Mouse (Mus musculus) embryonic facial prominence, embryonic 12.5 days (tissue): ENCODE data around the gene Parp1. TPM values are rescaled to one million over a fixed set of nuclear protein-coding genes. Genes with fewer than 3 reads are reported as not detected.
"Not testable (repeated sequence)": the region's sequence is repeated elsewhere in the genome, so short reads cannot be mapped to it uniquely, and the experiment has no call there.

ENCODE experiments used
- ATAC-seq: fragments of 200-750 bp; cut with Nextera tagmentation; 2 replicates; pipeline ENCODE4 v1.8.0; 2017; ENCODE audit not compliant: insufficient number of reproducible peaks, insufficient read depth, low FRiP score, low TSS enrichment
- H3K27ac ChIP-seq: fragments of 300-500 bp; sonication (generic); 2 replicates; pipeline ENCODE4 v1.5.1; 2016; ENCODE audit warnings: mild to moderate bottlenecking
- H3K27me3 ChIP-seq: fragments of 300-500 bp; sonication (generic); 2 replicates; pipeline ENCODE4 v1.6.1; 2016; ENCODE audit warnings: mild to moderate bottlenecking, moderate library complexity
- H3K36me3 ChIP-seq: fragments of 300-500 bp; sonication (generic); 2 replicates; pipeline ENCODE4 v1.6.1; 2016; ENCODE audit warnings: mild to moderate bottlenecking
- H3K4me1 ChIP-seq: fragments of 300-500 bp; sonication (generic); 2 replicates; pipeline ENCODE4 v1.6.1; 2016
- H3K4me2 ChIP-seq: fragments of 300-500 bp; sonication (generic); replicated peaks from 2 replicates; pipeline ENCODE4 v1.6.1; 2016; ENCODE audit warnings: mild to moderate bottlenecking, moderate library complexity
- H3K4me3 ChIP-seq: fragments of 300-500 bp; sonication (generic); 2 replicates; pipeline ENCODE4 v1.5.1; 2016; ENCODE audit warnings: mild to moderate bottlenecking
- H3K9ac ChIP-seq: fragments of 300-500 bp; sonication (generic); 2 replicates; pipeline ENCODE4 v1.6.1; 2016; ENCODE audit warnings: mild to moderate bottlenecking, moderate library complexity
- H3K9me3 ChIP-seq: fragments of 300-500 bp; sonication (generic); 2 replicates; pipeline ENCODE4 v1.6.1; 2016; ENCODE audit warnings: mild to moderate bottlenecking, moderate library complexity
- WGBS: fragments of 180-500 bp; shearing (Covaris S2); methylation state at CpG from one replicate; pipeline ENCODE4 v1.1.7; 2016; 5-methylcytosine and 5-hydroxymethylcytosine counted together
- polyA plus RNA-seq: library from polyadenylated mRNA; unstranded; fragments of >200 nt; fragmentation: Nextera tagmentation; extraction: Ambion mirVana; gene quantifications from 2 replicates; pipeline ENCODE4 v1.2.1, GENCODE M21; 2016

Parp1 gene
- polyA plus RNA-seq, 1 experiment from 2014 or later: 177 TPM

DNA sequence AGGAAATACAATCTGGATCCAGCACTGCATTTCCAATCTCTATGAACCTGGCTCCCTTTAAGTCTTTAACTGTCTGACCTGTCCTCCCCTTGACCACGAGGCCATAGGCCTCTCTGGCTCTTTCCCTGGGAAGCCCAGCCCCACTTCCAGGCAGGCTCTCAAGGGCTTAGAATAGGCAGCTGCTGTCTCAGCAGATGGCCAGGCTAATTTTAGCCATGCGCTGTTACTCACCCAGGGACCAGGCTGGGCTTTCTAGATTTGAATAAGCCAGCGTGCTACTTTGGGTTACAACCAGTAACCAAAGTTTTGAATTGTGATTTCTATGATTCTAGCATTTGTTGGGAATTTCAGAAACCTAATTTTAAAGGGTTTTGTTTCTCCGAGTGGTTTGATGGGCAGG lies 35.9 kb downstream of the Parp1 start:
- no peaks in the 10 kb centered on the region for H3K4me1 ChIP-seq
- no peak overlapping the region for H3K27ac ChIP-seq
- H3K36me3 ChIP-seq: peaks cover 40% of the 10 kb centered on the region
- 77% methylated on average over 4 of the region's 4 CpGs for WGBS
- H3K4me2 ChIP-seq: no peak overlapping the region
- no peak overlapping the region for H3K9ac ChIP-seq
- no peaks in the 10 kb centered on the region for H3K27me3 ChIP-seq
- no peak overlapping the region for H3K4me3 ChIP-seq
- H3K9me3 ChIP-seq: no peaks in the 10 kb centered on the region
- no peak for ATAC-seq

DNA sequence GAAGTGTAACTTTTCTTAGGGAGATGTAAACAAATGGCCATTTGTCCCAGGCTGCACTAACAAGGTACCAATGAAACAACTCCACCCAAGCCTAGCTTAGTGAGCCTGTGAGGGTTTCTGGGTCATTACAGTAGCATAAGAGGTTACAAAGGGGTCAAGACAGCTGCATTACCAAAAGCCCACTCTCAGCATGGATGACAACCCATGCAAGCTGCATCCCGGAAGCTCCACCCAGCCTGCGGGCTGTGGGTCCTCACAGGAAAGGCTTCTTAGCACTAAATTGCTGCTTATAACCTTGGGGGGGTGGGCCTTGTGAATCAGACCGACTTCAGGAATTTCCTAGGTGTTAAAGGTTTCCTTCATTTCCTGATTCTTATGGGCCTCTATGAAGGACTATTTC lies 37.4 kb downstream of the Parp1 start:
- no peaks in the 10 kb centered on the region for H3K4me1 ChIP-seq
- no peaks in the 10 kb centered on the region for H3K27me3 ChIP-seq
- peaks cover 26% of the 10 kb centered on the region for H3K36me3 ChIP-seq
- ATAC-seq: no peak
- H3K27ac ChIP-seq: no peak overlapping the region
- no peak overlapping the region for H3K9ac ChIP-seq
- 75% methylated on average over 3 of the region's 3 CpGs for WGBS
- no peak overlapping the region for H3K4me3 ChIP-seq
- no peak overlapping the region for H3K4me2 ChIP-seq
- H3K9me3 ChIP-seq: no peaks in the 10 kb centered on the region

GRCm38 (mm10) chr1:180606796-180607577 lies 38.3 kb downstream of the Parp1 start:
- H3K4me3 ChIP-seq: no peak overlapping the region
- no peaks in the 10 kb centered on the region for H3K4me1 ChIP-seq
- H3K27ac ChIP-seq: no peak overlapping the region
- 77% methylated on average over 10 of the region's 10 CpGs for WGBS
- H3K27me3 ChIP-seq: no peaks in the 10 kb centered on the region
- no peak overlapping the region for H3K4me2 ChIP-seq
- peaks cover 17% of the 10 kb centered on the region for H3K36me3 ChIP-seq
- H3K9ac ChIP-seq: no peak overlapping the region
- peaks cover 3% of the 10 kb centered on the region; the same call in 1 of the 2 replicates for H3K9me3 ChIP-seq
- ATAC-seq: no peak

GRCm38 (mm10) chr1:180607578-180607879 lies 38.8 kb downstream of the Parp1 start:
- 82% methylated on average over 2 of the region's 2 CpGs for WGBS
- ATAC-seq: no peak
- peaks cover 3% of the 10 kb centered on the region; the same call in 1 of the 2 replicates for H3K9me3 ChIP-seq

GRCm38 (mm10) chr1:180611842-180612241 lies 43.1 kb downstream of the Parp1 start:
- not testable (repeated sequence) for H3K4me2 ChIP-seq, H3K4me3 ChIP-seq, H3K9ac ChIP-seq, H3K27ac ChIP-seq, H3K36me3 ChIP-seq, H3K4me1 ChIP-seq, H3K27me3 ChIP-seq, ATAC-seq, H3K9me3 ChIP-seq
- 93% methylated on average over 11 of the region's 14 CpGs for WGBS

More at GRCm38 (mm10) chr1:180607578-180607879, 38.8 kb downstream of the Parp1 start:
- no peak overlapping the region for H3K9ac ChIP-seq
- H3K27ac ChIP-seq: no peak overlapping the region
- H3K4me2 ChIP-seq: no peak overlapping the region
- H3K4me3 ChIP-seq: no peak overlapping the region
- peaks cover 14% of the 10 kb centered on the region for H3K36me3 ChIP-seq
- no peaks in the 10 kb centered on the region for H3K27me3 ChIP-seq
- H3K4me1 ChIP-seq: no peaks in the 10 kb centered on the region

DNA sequence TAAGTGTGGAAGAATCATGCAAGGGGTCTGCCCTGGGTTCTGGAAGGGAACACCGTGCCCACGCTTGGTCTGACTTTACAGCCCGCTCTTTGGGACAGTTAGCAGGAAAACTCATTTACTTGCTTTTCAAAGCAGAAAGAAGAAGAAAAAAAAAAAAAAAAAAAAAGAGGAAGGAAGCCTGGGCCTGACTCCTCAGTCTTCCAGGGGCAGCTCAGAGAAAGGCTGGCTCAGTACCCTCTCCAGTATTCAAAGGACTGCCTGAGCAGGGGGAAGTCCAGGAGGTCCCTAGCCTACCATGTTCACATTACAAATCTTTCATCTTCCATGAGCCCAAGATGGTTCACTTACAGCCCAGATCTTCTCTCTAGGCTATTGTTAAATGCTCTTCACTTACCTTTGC lies 48.0 kb downstream of the Parp1 start:
- no peak overlapping the region for H3K4me3 ChIP-seq
- no peak for ATAC-seq
- H3K4me2 ChIP-seq: no peak overlapping the region
- H3K27me3 ChIP-seq: no peaks in the 10 kb centered on the region
- H3K27ac ChIP-seq: no peak overlapping the region
- no peaks in the 10 kb centered on the region for H3K4me1 ChIP-seq
- no peaks in the 10 kb centered on the region for H3K36me3 ChIP-seq
- H3K9me3 ChIP-seq: peaks cover 2% of the 10 kb centered on the region; the same call in 1 of the 2 replicates
- WGBS: 100% methylated on average over 3 of the region's 3 CpGs
- no peak overlapping the region for H3K9ac ChIP-seq

- Histone ChIP-seq H3K4me3 (no peak overlapping the region), H3K27me3 (no peaks in the 10 kb centered on the region), H3K27ac (no peak overlapping the region), H3K9me3 (peaks cover 6% of the 10 kb centered on the region; the same call in 1 of the 2 replicates), H3K4me1 (no peaks in the 10 kb centered on the region), H3K36me3 (no peaks in the 10 kb centered on the region), H3K4me2 (no peak overlapping the region), H3K9ac (no peak overlapping the region)
- 82% methylated on average over 4 of the region's 4 CpGs for WGBS
- no peak for ATAC-seq
These were observed 53.7 kb downstream of the Parp1 start for GRCm38 (mm10) chr1:180622389-180622788.

- peaks cover 6% of the 10 kb centered on the region; the same call in 1 of the 2 replicates for H3K9me3 ChIP-seq
- no peak overlapping the region for H3K4me3 ChIP-seq
- H3K27ac ChIP-seq: no peak overlapping the region
- no peak overlapping the region for H3K4me2 ChIP-seq
- WGBS: 91% methylated on average over 2 of the region's 2 CpGs
- H3K36me3 ChIP-seq: no peaks in the 10 kb centered on the region
- no peaks in the 10 kb centered on the region for H3K4me1 ChIP-seq
- H3K27me3 ChIP-seq: no peaks in the 10 kb centered on the region
- ATAC-seq: no peak
- H3K9ac ChIP-seq: no peak overlapping the region
These were observed 55.2 kb downstream of the Parp1 start for GRCm38 (mm10) chr1:180623911-180624310.

DNA sequence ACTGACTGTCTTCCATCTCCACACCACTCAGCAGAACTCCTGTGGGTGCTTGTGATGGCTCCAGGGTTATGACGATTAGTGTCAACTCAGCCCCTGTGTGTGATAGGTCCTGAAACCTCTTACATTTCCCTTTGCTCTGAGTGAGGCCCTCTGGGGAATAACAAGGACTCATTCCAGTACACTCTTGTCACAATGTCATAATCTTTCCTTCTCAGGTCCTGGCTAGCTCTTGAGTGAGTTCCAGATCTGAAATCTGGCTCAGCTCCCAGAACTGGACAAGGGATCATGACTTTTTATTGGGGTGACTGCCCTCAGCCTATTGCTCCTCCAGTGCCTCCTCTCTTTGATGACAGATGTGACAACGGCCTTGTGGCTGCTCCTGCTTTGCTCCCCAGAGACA lies 57.4 kb downstream of the Parp1 start:
- H3K36me3 ChIP-seq: no peaks in the 10 kb centered on the region
- H3K4me2 ChIP-seq: no peak overlapping the region
- no peak for ATAC-seq
- peaks cover 6% of the 10 kb centered on the region; the same call in 1 of the 2 replicates for H3K9me3 ChIP-seq
- H3K9ac ChIP-seq: no peak overlapping the region
- no peaks in the 10 kb centered on the region for H3K4me1 ChIP-seq
- no peak overlapping the region for H3K27ac ChIP-seq
- no peak overlapping the region for H3K4me3 ChIP-seq
- H3K27me3 ChIP-seq: no peaks in the 10 kb centered on the region
- 77% methylated on average over 2 of the region's 2 CpGs for WGBS

DNA sequence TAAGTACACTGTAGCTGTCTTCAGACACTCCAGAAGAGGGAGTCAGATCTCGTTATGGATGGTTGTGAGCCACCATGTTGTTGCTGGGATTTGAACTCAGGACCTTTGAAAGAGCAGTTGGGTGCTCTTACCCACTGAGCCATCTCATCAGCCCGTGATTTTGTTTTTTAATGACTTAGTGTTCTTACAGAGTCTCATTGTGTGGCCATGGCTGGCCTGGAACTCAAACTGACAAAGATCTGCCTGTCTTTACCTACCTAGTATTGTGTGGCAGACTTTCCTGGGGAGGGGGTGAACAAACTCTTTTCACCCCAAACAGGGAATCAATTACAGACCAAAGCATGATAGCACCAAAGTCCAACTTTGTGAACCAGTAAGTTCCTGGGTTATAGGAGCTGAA lies 69.1 kb downstream of the Parp1 start:
- not testable (repeated sequence) for H3K27ac ChIP-seq, H3K4me2 ChIP-seq, H3K4me3 ChIP-seq, H3K27me3 ChIP-seq, H3K36me3 ChIP-seq, H3K9ac ChIP-seq, H3K9me3 ChIP-seq, ATAC-seq
- peaks cover 15% of the 10 kb centered on the region for H3K4me1 ChIP-seq
- 89% methylated on average over 2 of the region's 2 CpGs for WGBS

DNA sequence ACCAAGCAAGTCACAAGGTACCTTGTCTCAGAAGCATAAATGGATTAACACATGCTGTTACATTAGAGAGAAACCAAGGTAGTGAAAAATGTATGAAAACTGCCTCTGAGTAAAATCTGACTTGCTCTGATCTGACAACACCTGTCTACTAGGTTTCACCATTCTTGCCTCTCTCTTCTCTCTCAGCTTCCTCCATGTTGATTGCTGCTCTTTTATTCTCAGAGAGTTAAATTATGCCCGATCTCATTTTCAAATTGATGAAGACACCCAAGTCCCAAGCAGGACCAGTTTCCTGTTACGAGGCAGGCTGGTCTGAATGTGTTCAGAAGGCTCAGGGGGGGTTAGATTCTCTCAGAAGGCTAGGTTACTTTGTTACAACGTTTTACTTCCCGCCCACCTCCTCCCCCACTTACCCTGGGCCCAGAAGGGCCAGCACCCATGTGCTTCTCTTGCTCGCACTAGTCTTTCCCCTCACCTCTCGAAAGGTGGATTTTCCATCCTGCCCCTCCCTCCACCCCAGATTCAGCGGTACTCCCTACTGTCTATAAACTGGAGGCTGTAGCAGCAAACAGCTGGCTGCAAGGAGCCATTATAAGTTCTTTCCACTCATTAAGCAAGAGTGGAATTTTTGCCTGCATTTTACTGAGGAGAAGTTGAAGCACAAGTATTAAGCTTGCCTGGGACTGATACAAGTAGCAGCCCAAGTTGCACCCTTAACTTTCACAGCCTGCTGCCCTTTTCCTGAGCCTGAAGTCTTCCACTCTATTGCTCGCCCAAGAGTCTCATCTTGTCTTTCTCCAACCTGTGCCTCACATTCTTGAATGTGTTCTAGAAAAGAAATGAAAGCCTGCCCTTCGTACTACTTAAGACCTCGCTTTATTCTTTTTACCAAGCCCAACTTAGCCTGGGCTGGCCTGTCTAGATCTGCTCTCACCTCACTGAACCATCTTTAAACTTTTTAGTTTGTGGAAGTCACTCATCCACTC lies 71.0 kb downstream of the Parp1 start:
- ATAC-seq: no peak
- Histone ChIP-seq H3K4me3 (peak overlapping the region; percentile 96), H3K27ac (no peak overlapping the region), H3K4me1 (peaks cover 19% of the 10 kb centered on the region), H3K4me2 (peak overlapping the region; percentile 81), H3K9me3 (no peaks in the 10 kb centered on the region), H3K36me3 (no peaks in the 10 kb centered on the region), H3K27me3 (no peaks in the 10 kb centered on the region), H3K9ac (peak overlapping the region; percentile 97)
- 43% methylated on average over 10 of the region's 10 CpGs for WGBS
